Mouse (Mus musculus) cerebellum, adult 2 months (tissue): Measurements from ENCODE around the gene Plcb2. TPM values are rescaled to one million over a fixed set of nuclear protein-coding genes. Genes with fewer than 3 reads are reported as not detected.

ENCODE experiments used
- DNase-seq, 2 experiments: peaks; one replicate each; pipeline ENCODE4 v3.0.0; 2021
- H3K27ac ChIP-seq: fragments of 200-500 bp; 2 replicates; pipeline ENCODE4 v1.5.1; 2012; ENCODE audit warnings: low read length, control low read depth, inconsistent platforms; ENCODE audit not compliant: insufficient read depth
- H3K27me3 ChIP-seq: fragments of 200-500 bp; 2 replicates; pipeline ENCODE4 v1.6.1; 2012; ENCODE audit warnings: inconsistent platforms, mild to moderate bottlenecking, low read length, moderate library complexity; ENCODE audit not compliant: control insufficient read depth, insufficient read depth
- H3K4me1 ChIP-seq: fragments of 200-500 bp; 2 replicates; pipeline ENCODE4 v1.6.1; 2011; ENCODE audit warnings: low read length; ENCODE audit not compliant: control insufficient read depth, insufficient read depth
- H3K4me3 ChIP-seq: fragments of 200-500 bp; replicated peaks from 2 replicates; pipeline ENCODE3; 2011; ENCODE audit warnings: mild to moderate bottlenecking, low read depth, low read length, control low read depth; ENCODE audit not compliant: insufficient read depth
- CTCF ChIP-seq: fragments of 200-500 bp; IDR thresholded peaks from 2 replicates; pipeline ENCODE4 v1.5.1; 2011; ENCODE audit warnings: low read depth, mild to moderate bottlenecking, control low read depth, low read length, moderate library complexity, borderline replicate concordance; ENCODE audit not compliant: insufficient read depth
- POLR2A ChIP-seq: fragments of 200-500 bp; IDR thresholded peaks from 2 replicates; pipeline ENCODE4 v1.6.1; 2011; ENCODE audit warnings: low read length, control low read depth, borderline replicate concordance; ENCODE audit not compliant: insufficient read depth
- WGBS: fragments of 180-500 bp; shearing (Covaris S2); methylation state at CpG from one replicate; pipeline ENCODE4 v1.1.7; 2018; 5-methylcytosine and 5-hydroxymethylcytosine counted together
- polyA plus RNA-seq: library from polyadenylated mRNA; depleted of rRNA; stranded (reverse); fragments of >200 nt; gene quantifications from 2 replicates; pipeline ENCODE4 v1.2.3, GENCODE M21; 2012

Plcb2 gene
- polyA plus RNA-seq, 1 experiment: 0.97 TPM

DNA sequence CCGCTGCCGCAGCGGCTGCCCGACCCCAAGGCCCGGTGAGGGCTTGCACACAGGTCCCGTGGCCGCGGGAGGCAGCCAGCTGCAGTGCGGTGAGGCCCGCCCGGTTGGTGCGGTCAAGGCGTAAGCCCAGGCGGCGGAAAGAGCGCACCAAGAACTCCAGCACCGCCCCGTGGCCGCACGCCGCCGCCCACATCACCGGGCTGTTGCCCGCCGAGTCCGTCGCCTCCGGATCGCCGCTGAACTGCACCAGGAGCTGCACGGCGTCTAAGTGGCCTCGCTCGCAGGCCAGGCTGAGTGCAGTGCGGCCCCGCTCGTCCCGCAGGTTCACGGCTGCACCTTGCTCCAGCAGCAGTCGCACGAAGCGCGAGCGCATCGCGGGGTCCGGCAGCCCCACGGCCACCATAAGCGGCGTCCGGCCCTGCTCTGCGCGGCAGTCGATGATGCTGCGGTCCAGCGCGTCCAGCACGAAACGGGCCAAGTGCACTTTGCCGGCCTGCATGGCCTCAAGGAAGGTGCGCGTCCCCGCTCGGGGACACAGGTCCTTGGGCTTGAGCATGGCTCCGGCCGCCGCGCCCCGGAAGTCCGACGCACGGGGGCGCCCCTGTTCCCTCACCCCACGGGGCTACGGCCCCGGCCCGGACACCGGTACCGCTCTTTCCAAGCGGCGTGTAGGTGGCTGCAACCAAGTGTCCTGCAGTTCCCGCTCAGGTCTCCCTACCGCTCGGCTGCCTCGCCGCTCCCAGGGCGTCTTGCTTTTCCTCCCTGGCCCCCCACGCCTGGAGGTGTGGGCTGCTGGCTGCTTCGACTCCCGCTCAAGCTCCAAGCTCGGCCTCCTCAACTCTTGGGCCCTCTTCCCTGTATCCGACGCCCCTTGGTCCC, 25.1 kb downstream of the Plcb2 start:
- TF ChIP-seq POLR2A (no peak), CTCF (no peak)
- peak; percentile 19 to 34 for DNase-seq
- Histone ChIP-seq H3K27ac (no peak overlapping the region), H3K27me3 (peaks cover 3% of the 10 kb centered on the region; the same call in 1 of the 2 replicates), H3K4me3 (peak overlapping the region; percentile 19), H3K4me1 (no peaks in the 10 kb centered on the region)
- WGBS: under 1% methylated on average over 93 of the region's 93 CpGs

DNA sequence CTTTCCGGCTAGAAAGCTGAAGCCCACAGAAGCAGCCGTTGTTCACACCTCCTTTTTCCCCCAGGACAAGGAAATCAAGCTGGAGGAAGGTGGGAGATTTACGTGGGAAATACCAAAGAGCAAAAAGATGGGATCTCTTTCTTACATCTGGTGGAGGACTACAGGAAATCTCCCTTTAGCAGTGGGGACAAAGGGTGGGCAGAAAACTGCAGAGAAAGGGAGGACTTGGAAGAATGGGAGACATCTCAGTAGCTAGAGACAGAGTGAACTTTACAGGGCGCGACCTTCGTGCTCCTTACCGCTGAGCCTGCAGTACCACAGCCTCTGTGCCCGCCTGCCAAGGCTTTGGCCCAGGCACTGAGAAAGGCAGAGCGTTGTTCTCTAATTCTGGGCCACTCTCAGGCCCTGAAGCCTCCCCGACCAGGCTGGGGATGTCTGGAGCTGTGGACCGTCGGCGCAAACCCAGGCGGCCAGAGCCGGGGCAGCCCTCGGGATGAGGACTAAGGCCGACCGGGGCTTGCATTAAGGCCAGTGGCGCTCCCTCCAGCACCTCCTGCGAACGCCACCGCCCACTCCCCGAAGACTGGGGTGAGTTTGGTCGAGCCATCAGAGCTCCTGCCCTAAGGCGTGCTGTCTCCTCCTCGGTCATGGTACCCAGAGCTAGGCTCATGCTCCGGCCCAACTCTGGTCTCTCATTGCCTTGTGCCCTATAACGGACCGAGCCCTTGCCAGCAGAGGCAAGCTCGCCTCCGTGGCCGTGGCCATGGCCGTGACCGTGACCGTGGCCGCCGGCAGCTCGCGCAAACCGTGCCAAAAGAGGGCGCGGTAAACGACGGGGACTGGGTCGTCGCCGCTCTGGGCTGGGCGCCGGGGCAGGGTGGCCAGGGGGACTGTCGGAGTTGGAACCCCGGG, 26.0 kb downstream of the Plcb2 start:
- TF ChIP-seq POLR2A: no peak
- no peak for TF ChIP-seq CTCF
- no peak overlapping the region for H3K4me3 ChIP-seq
- no peak overlapping the region for H3K27ac ChIP-seq
- no peaks in the 10 kb centered on the region; the same call in 1 of the 2 replicates for H3K4me1 ChIP-seq
- no peak for DNase-seq
- WGBS: 22% methylated on average over 51 of the region's 51 CpGs
- peaks cover 3% of the 10 kb centered on the region; the same call in 1 of the 2 replicates for H3K27me3 ChIP-seq

DNA sequence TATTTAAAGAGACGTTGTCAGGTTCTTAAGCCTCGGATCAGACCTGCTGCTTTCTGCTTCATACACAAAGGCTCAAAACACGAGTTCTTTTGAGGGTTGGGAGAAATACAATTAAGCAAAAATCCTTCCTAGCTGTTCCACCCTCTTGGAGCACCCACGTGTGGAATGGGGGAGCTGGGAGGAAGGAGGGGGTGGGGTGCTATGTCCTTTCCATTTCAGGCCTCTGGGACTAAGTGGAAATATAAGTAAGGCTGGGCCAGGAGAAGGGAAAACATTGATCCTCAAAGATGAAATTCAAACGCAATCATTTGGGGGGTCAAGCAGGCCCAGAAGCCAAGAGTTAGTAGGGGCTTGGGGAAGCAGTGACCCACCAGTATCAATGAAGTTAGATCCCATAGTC, 27.1 kb downstream of the Plcb2 start:
- Histone ChIP-seq H3K4me3 (no peak overlapping the region), H3K27me3 (peaks cover 3% of the 10 kb centered on the region; the same call in 1 of the 2 replicates), H3K27ac (no peak overlapping the region), H3K4me1 (peaks cover 7% of the 10 kb centered on the region)
- DNase-seq: no peak
- TF ChIP-seq POLR2A: no peak
- TF ChIP-seq CTCF: no peak
- 54% methylated on average over 5 of the region's 5 CpGs for WGBS

DNA sequence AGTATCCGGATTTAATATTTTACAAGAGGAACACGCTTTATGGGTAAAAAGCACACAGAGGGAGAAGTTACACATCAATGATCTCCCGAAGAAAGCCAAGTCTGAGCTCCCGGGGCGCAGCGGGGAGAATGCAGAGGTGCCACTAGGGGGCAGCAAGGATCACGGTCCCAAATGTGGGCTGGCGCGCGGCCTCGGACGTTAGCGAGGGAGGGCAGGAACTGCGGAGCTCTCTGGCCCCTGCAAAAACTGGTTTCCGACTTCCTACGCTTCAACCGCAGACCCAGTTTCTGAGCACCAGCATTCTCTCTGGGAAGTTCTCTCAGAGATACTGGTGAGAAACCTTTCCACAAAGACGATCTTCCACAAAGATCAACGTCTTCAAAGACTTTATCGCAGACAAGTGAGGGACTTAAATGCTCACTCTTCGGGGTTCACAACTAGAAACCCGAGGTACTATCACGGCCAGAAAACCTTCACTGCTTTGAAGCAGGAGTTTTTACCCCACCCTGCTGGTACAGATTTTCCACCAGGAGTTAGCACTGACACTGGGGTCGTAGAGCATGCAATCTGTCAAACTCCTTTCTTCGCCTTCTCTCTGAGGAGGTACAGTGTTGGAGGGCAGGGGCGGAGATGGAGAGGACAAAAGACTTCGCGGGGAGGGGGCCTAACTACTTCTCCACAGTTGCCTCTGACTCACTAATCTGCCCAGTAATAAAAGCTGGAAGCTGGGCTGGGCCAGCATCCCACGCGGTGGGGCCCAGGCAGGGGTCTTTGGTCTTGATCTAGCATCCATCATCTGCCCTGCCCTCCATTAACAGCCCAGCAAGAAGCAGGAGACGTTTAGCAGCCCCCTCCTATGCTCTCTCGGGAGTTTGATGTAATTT, 27.8 kb downstream of the Plcb2 start:
- H3K4me3 ChIP-seq: peak overlapping the region; percentile 25

DNA sequence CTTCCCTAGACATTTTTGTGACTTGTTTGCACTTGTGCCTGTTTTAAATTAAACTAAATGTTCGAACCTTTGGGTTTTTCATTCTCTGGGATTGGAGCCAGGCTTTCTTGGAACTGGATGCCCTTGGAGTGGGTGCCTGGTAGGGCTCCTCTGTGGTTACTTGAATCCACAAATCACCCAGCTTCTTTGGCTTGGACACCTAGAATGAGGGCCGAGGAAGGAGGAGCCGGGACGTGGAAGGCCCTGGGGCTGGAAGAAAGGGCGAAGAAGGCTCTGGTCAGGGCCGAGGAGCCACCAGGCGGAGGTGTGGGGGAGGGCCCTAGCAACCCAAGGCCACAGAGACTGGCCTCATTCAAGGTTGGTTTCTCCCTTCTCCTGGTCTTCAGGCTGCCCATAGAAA, 30.3 kb downstream of the Plcb2 start:
- Histone ChIP-seq H3K27me3 (peaks cover 2% of the 10 kb centered on the region; the same call in 1 of the 2 replicates), H3K27ac (no peak overlapping the region)
- 28% methylated on average over 7 of the region's 7 CpGs for WGBS

More for the DNA sequence above, 27.8 kb downstream of the Plcb2 start:
- Histone ChIP-seq H3K27me3 (peaks cover 3% of the 10 kb centered on the region; the same call in 1 of the 2 replicates), H3K27ac (no peak overlapping the region), H3K4me1 (peaks cover 11% of the 10 kb centered on the region)
- peak; percentile 49 to 72 for DNase-seq
- peak; percentile 79 for TF ChIP-seq CTCF
- no peak for TF ChIP-seq POLR2A
- WGBS: 9% methylated on average over 32 of the region's 32 CpGs

DNA sequence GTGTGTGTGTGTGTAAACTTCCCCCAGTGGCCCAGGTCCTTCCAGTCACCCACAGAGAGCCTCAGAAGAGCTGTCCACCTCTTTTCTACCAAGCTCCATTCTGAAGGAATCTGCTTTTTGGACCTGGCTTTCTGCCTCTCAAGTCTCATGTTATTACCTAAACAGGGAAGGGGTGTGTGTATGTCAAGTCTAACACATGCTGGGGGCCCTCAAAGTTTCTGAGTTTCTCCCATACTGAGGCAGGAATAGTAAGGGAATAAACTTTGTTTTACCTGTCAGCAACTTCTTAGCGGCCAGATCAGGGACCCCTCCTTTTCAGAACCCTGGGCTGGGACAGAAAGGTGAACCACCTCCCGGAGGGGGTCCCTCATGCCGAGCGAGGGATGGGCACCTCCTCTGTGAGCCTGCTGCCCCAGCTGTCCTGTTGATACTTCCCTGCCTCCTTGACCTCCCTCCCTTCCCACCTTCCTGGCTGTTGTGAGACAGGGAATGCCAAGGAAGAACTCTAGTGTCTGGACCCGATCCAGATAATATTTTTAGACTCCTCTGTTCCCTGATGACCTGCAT, 30.8 kb downstream of the Plcb2 start:
- no peak for TF ChIP-seq CTCF
- no peak for TF ChIP-seq POLR2A
- H3K4me1 ChIP-seq: peaks cover 11% of the 10 kb centered on the region
- no peaks in the 10 kb centered on the region; the same call in 1 of the 2 replicates for H3K27me3 ChIP-seq
- peak in 1 of 2 experiments; percentile 30 for DNase-seq
- H3K4me3 ChIP-seq: no peak overlapping the region
- WGBS: 11% methylated on average over 5 of the region's 5 CpGs
- H3K27ac ChIP-seq: no peak overlapping the region

More for the DNA sequence above, 30.3 kb downstream of the Plcb2 start:
- no peak for TF ChIP-seq CTCF
- TF ChIP-seq POLR2A: no peak
- peaks cover 11% of the 10 kb centered on the region for H3K4me1 ChIP-seq
- DNase-seq: no peak
- H3K4me3 ChIP-seq: no peak overlapping the region
